Mouse (Mus musculus) layer of hippocampus, postnatal 14 days (tissue): ENCODE data around the gene Apoo. TPM values are rescaled to one million over a fixed set of nuclear protein-coding genes. Genes with fewer than 3 reads are reported as not detected.

Source experiments
- microRNA-seq, 2 experiments: library from miRNA; unstranded; fragments of <30 nt; microRNA quantifications; one replicate each; pipeline ENCODE4 v1.2.0; 2021
- total RNA-seq, 2 experiments: library from RNA; stranded (reverse); gene quantifications; 2 replicates each; pipeline ENCODE4 v1.2.3; 2021

The Apoo gene
- total RNA-seq, 2 experiments from 2014 or later, result 64.5 to 81.3 TPM

Small RNA genes within 50 kb of the gene (microRNA-seq; reads per million reads assigned to microRNA genes)
- gene Gm44477, result 0 reads per million in 2 experiments

Other genes starting within 250 kb of the Apoo start
- 10 to 100 TPM; 29.3 to 30.1 TPM for gene Zfx, start 243.4 kb upstream of the Apoo start, total RNA-seq
- gene Eif2s3x, start 154.3 kb upstream of the Apoo start, total RNA-seq, result 100 to 1,000 TPM; 116 to 159 TPM
- gene Klhl15, start 132.5 kb upstream of the Apoo start, total RNA-seq, result 10 to 100 TPM; 22.8 to 24.1 TPM
- gene Fam90a1b, start 340 bp upstream of the Apoo start, total RNA-seq, result under 1 TPM in 1 of 2 experiments, not detected in 1; 0.12 TPM
- gene Maged1, start 175.0 kb downstream of the Apoo start, total RNA-seq, result 100 to 1,000 TPM; 489 to 494 TPM